Mouse (Mus musculus): ENCODE measurements around the gene Cttnbp2nl. TPM values are rescaled to one million over a fixed set of nuclear protein-coding genes. Genes with fewer than 3 reads are reported as not detected.

Gene Cttnbp2nl
- total and polyA plus RNA-seq, 3 experiments, result 0.08 to 0.49 TPM; not detected in 1

DNA sequence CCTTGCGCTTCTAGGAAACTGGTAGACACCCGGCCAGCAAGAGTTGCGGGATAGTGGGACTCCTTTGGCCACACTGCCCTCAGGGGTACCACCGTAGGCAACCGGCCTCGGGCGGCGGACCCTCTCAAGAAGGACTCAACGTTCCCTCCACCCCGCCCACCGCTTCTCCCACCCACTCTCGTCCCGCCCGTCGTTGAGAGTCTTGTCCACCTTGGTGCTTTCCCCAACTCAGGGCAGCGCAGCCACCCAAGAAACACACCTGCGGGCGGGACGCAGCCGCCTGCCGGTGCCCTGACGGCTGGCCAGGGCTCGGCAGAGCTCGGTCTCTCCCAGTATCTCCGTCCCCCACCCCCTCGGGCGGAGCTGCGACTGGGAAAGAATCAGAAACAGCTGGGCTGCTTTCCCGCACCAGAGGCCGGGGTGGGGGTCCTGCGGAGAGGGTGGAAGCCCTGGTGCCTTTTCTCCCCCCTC, 90.8 kb downstream of the Cttnbp2nl start:
- H3K79me2 ChIP-seq (ENCODE audit: control insufficient read depth, insufficient read depth, low read length, poor library complexity), result no peaks in the 10 kb centered on the region
- H3K27me3 ChIP-seq (ENCODE audit: control insufficient read depth in 1 of 2, insufficient read depth in 2 of 2, low read length in 2 of 2), result no peaks in the 10 kb centered on the region
- H3K9me3 ChIP-seq (replicated peaks; ENCODE audit: insufficient read depth, low read length), result no peaks in the 10 kb centered on the region
- no peak for TF ChIP-seq EP300 (IDR thresholded peaks at IDR 0.05; ENCODE audit: low read depth in 1 of 2, low read length in 2 of 2)
- TF ChIP-seq RAD21 (IDR thresholded peaks at IDR 0.05; ENCODE audit: low read depth, low read length), result no peak
- TF ChIP-seq CHD2 (IDR thresholded peaks at IDR 0.05; ENCODE audit: low read length), result no peak
- no peak for TF ChIP-seq TCF12 (IDR thresholded peaks at IDR 0.05; ENCODE audit: low read depth, low read length)
- no peak for TF ChIP-seq MAZ (IDR thresholded peaks at IDR 0.05; ENCODE audit: low read depth, low read length)
- no peak for TF ChIP-seq MYC (IDR thresholded peaks at IDR 0.05; ENCODE audit: low read depth, low read length)
- H3K4me3 ChIP-seq (ENCODE audit: control insufficient read depth in 1 of 2, insufficient read depth in 1 of 2, low read depth in 2 of 2, low read length in 2 of 2), result no peak overlapping the region
- H3K9ac ChIP-seq (ENCODE audit: control insufficient read depth, low read depth, low read length, poor library complexity, severe bottlenecking), result no peak overlapping the region
- H3K27ac ChIP-seq (ENCODE audit: control insufficient read depth, low read depth, low read length), result no peak overlapping the region
- H3K4me1 ChIP-seq (ENCODE audit: control insufficient read depth in 1 of 2, insufficient read depth in 2 of 2, low read length in 2 of 2), result no peaks in the 10 kb centered on the region; a peak in 1 of 4 replicates
- DNase-seq (ENCODE audit: low read depth, low spot score), result no peak
- no peaks in the 10 kb centered on the region; a peak in 1 of 4 replicates for H3K36me3 ChIP-seq (ENCODE audit: control insufficient read depth in 1 of 2, insufficient read depth in 2 of 2, low read length in 2 of 2)

DNA sequence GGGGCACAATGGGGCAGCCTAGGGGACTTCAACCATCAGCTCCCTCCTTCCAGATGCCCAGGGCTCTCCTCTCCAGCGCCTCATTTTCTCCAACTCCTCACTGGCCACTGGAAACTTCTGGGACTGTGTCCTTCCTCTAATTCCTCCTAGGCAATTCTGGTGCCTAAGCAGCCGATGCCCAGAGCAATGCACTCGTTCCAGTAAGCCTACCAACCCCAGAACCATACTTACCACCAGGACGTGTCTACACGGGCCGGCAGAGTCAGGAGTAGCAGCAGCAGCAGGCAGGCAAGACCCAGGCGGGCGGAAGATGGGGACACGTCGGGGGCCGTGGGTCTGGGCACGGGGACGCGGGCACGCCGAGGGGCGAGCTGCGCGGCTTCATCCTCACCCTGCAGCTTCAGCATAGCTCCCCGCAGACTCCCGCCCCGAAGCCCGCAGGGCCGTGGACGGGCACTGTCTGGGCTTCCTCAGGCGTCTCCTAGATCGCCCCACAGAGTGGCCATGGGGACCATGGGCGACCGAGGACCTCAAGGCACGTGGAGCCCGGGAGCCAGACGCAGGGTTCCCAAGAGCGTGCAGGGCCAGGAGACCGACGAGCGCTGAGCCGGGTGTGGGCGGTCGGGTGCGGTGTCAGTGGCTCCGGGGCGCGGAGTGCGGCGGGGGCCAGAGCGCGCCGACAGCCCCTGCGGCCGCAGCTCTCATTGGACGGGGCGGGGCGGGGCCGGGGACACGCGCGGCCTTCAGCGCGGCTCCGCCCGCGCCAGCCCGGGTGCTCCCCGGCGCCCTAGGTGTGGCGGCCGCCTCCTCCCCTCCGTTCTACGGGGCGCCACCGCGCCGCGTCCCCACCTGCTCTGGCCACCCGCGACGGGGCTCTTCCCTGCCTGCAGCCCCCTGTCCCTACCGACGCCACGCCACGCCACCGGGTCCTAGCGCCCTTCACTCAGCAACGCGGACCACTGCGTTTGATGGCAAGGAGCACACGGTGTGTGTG, 91.6 kb downstream of the Cttnbp2nl start, which contains the start of gene Wnt2b:
Gene Wnt2b (minus strand): TSS at position 856 of the 994 bp plus-strand sequence.
- no peak for DNase-seq (ENCODE audit: low read depth, low spot score)
- TF ChIP-seq USF2 (IDR thresholded peaks at IDR 0.05; ENCODE audit: borderline replicate concordance in 1 of 2, insufficient read depth in 1 of 2, low read depth in 1 of 2, low read length in 2 of 2) (no peak), MXI1 (IDR thresholded peaks at IDR 0.05; ENCODE audit: low read depth, low read length) (no peak), ETS1 (IDR thresholded peaks at IDR 0.05; ENCODE audit: low read depth, low read length) (no peak), SIN3A (IDR thresholded peaks at IDR 0.05; ENCODE audit: low read length) (no peak)
- no peaks in the 10 kb centered on the region for H3K9me3 ChIP-seq (replicated peaks; ENCODE audit: insufficient read depth, low read length)
- no peak within 1 kb of the TSS for H3K9ac ChIP-seq (ENCODE audit: control insufficient read depth, low read depth, low read length, poor library complexity, severe bottlenecking)
- H3K4me3 ChIP-seq (ENCODE audit: control insufficient read depth in 1 of 2, insufficient read depth in 1 of 2, low read depth in 2 of 2, low read length in 2 of 2), result no peak within 1 kb of the TSS
- no peaks in the 10 kb centered on the region for H3K27me3 ChIP-seq (ENCODE audit: control insufficient read depth in 1 of 2, insufficient read depth in 2 of 2, low read length in 2 of 2)
- no peaks in the 10 kb centered on the region for H3K79me2 ChIP-seq (ENCODE audit: control insufficient read depth, insufficient read depth, low read length, poor library complexity)
- no peak within 1 kb of the TSS for H3K27ac ChIP-seq (ENCODE audit: control insufficient read depth, low read depth, low read length)
- no peaks in the 10 kb centered on the region; a peak in 1 of 4 replicates for H3K4me1 ChIP-seq (ENCODE audit: control insufficient read depth in 1 of 2, insufficient read depth in 2 of 2, low read length in 2 of 2)
- H3K36me3 ChIP-seq (ENCODE audit: control insufficient read depth in 1 of 2, insufficient read depth in 2 of 2, low read length in 2 of 2), result no peaks in the 10 kb centered on the region; a peak in 1 of 4 replicates
